Mouse (Mus musculus): ENCODE data around the gene Nt5c3b. TPM values are rescaled to one million over a fixed set of nuclear protein-coding genes. Genes with fewer than 3 reads are reported as not detected.

Nt5c3b gene
- total and polyA plus RNA-seq, 2 experiments from 2014 or later = 58.5 to 111 TPM

- no peak for ATAC-seq (ENCODE audit: low FRiP score)
- peaks cover 47% of the 10 kb centered on the region for H3K36me3 ChIP-seq (ENCODE audit: insufficient read depth, low read length)
- no peak overlapping the region for H3K9ac ChIP-seq (replicated peaks; ENCODE audit: low read length, poor library complexity, severe bottlenecking)
- H3K9me3 ChIP-seq (ENCODE audit: low read length) = no peaks in the 10 kb centered on the region
- no peak overlapping the region for H3K4me3 ChIP-seq (ENCODE audit: low read depth, low read length)
- H3K27me3 ChIP-seq (ENCODE audit: insufficient read depth, low read length) = no peaks in the 10 kb centered on the region
- TF ChIP-seq CTCF (IDR thresholded peaks at IDR 0.05) = no peak
- 81% methylated on average over 3 of the region's 3 CpGs for WGBS
- H3K27ac ChIP-seq (ENCODE audit: low read depth, low read length) = no peak overlapping the region
- H3K4me1 ChIP-seq (ENCODE audit: insufficient read depth, low read length) = no peaks in the 10 kb centered on the region
- H3K4me2 ChIP-seq (ENCODE audit: low read depth, low read length, poor library complexity, severe bottlenecking) = no peak overlapping the region
- no peak for DNase-seq (ENCODE audit: low spot score)
These were observed 56.6 kb downstream of the Nt5c3b start for GRCm38 (mm10) chr11:100385016-100385415.

- DNase-seq (ENCODE audit: low spot score) = no peak
- ATAC-seq (ENCODE audit: low FRiP score) = no peak
- H3K36me3 ChIP-seq (ENCODE audit: insufficient read depth, low read length) = peaks cover 65% of the 10 kb centered on the region
- H3K4me1 ChIP-seq (ENCODE audit: insufficient read depth, low read length) = no peaks in the 10 kb centered on the region
- no peak overlapping the region for H3K9ac ChIP-seq (replicated peaks; ENCODE audit: low read length, poor library complexity, severe bottlenecking)
- TF ChIP-seq CTCF (IDR thresholded peaks at IDR 0.05) = no peak
- WGBS = 80% methylated on average over 6 of the region's 6 CpGs
- H3K9me3 ChIP-seq (ENCODE audit: low read length) = no peaks in the 10 kb centered on the region
- no peak overlapping the region for H3K27ac ChIP-seq (ENCODE audit: low read depth, low read length)
- no peaks in the 10 kb centered on the region for H3K27me3 ChIP-seq (ENCODE audit: insufficient read depth, low read length)
- no peak overlapping the region for H3K4me2 ChIP-seq (ENCODE audit: low read depth, low read length, poor library complexity, severe bottlenecking)
- no peak overlapping the region for H3K4me3 ChIP-seq (ENCODE audit: low read depth, low read length)
These were observed 58.9 kb downstream of the Nt5c3b start for GRCm38 (mm10) chr11:100382682-100383081.

- no peaks in the 10 kb centered on the region for H3K27me3 ChIP-seq (ENCODE audit: insufficient read depth, low read length)
- TF ChIP-seq CTCF (IDR thresholded peaks at IDR 0.05) = no peak
- H3K9me3 ChIP-seq (ENCODE audit: low read length) = no peaks in the 10 kb centered on the region
- DNase-seq (ENCODE audit: low spot score) = no peak
- no peaks in the 10 kb centered on the region for H3K4me1 ChIP-seq (ENCODE audit: insufficient read depth, low read length)
- peaks cover 73% of the 10 kb centered on the region for H3K36me3 ChIP-seq (ENCODE audit: insufficient read depth, low read length)
- H3K27ac ChIP-seq (ENCODE audit: low read depth, low read length) = no peak overlapping the region
- ATAC-seq (ENCODE audit: low FRiP score) = no peak
- H3K9ac ChIP-seq (replicated peaks; ENCODE audit: low read length, poor library complexity, severe bottlenecking) = no peak overlapping the region
- no peak overlapping the region for H3K4me2 ChIP-seq (ENCODE audit: low read depth, low read length, poor library complexity, severe bottlenecking)
- no peak overlapping the region for H3K4me3 ChIP-seq (ENCODE audit: low read depth, low read length)
- WGBS = 94% methylated on average over 4 of the region's 4 CpGs
These were observed 62.3 kb downstream of the Nt5c3b start for GRCm38 (mm10) chr11:100379311-100379710.

- Histone ChIP-seq H3K4me2 (ENCODE audit: low read depth, low read length, poor library complexity, severe bottlenecking) (no peak overlapping the region), H3K36me3 (ENCODE audit: insufficient read depth, low read length) (peaks cover 72% of the 10 kb centered on the region), H3K27ac (ENCODE audit: low read depth, low read length) (no peak overlapping the region), H3K27me3 (ENCODE audit: insufficient read depth, low read length) (no peaks in the 10 kb centered on the region), H3K9me3 (ENCODE audit: low read length) (no peaks in the 10 kb centered on the region), H3K9ac (replicated peaks; ENCODE audit: low read length, poor library complexity, severe bottlenecking) (no peak overlapping the region), H3K4me1 (ENCODE audit: insufficient read depth, low read length) (no peaks in the 10 kb centered on the region), H3K4me3 (ENCODE audit: low read depth, low read length) (no peak overlapping the region)
- ATAC-seq (ENCODE audit: low FRiP score) (no peak), DNase-seq (ENCODE audit: low spot score) (no peak)
- no peak for TF ChIP-seq CTCF (IDR thresholded peaks at IDR 0.05)
- 86% methylated on average over 5 of the region's 5 CpGs for WGBS
These were observed 63.2 kb downstream of the Nt5c3b start for GRCm38 (mm10) chr11:100378446-100378845.

- H3K27ac ChIP-seq (ENCODE audit: low read depth, low read length) = no peak overlapping the region
- H3K9ac ChIP-seq (replicated peaks; ENCODE audit: low read length, poor library complexity, severe bottlenecking) = no peak overlapping the region
- no peak overlapping the region for H3K4me2 ChIP-seq (ENCODE audit: low read depth, low read length, poor library complexity, severe bottlenecking)
- no peak for ATAC-seq (ENCODE audit: low FRiP score)
- H3K36me3 ChIP-seq (ENCODE audit: insufficient read depth, low read length) = peaks cover 67% of the 10 kb centered on the region
- no peak for DNase-seq (ENCODE audit: low spot score)
- no peak for TF ChIP-seq CTCF (IDR thresholded peaks at IDR 0.05)
- H3K4me3 ChIP-seq (ENCODE audit: low read depth, low read length) = no peak overlapping the region
- H3K27me3 ChIP-seq (ENCODE audit: insufficient read depth, low read length) = no peaks in the 10 kb centered on the region
- H3K4me1 ChIP-seq (ENCODE audit: insufficient read depth, low read length) = no peaks in the 10 kb centered on the region
- H3K9me3 ChIP-seq (ENCODE audit: low read length) = no peaks in the 10 kb centered on the region
- 94% methylated on average over 14 of the region's 14 CpGs for WGBS
These were observed 63.6 kb downstream of the Nt5c3b start for GRCm38 (mm10) chr11:100377989-100378388.

- TF ChIP-seq CTCF (IDR thresholded peaks at IDR 0.05) = no peak
- H3K9me3 ChIP-seq (ENCODE audit: low read length) = no peaks in the 10 kb centered on the region
- H3K4me3 ChIP-seq (ENCODE audit: low read depth, low read length) = no peak overlapping the region
- no peaks in the 10 kb centered on the region for H3K27me3 ChIP-seq (ENCODE audit: insufficient read depth, low read length)
- H3K27ac ChIP-seq (ENCODE audit: low read depth, low read length) = no peak overlapping the region
- peaks cover 62% of the 10 kb centered on the region for H3K36me3 ChIP-seq (ENCODE audit: insufficient read depth, low read length)
- H3K9ac ChIP-seq (replicated peaks; ENCODE audit: low read length, poor library complexity, severe bottlenecking) = no peak overlapping the region
- H3K4me2 ChIP-seq (ENCODE audit: low read depth, low read length, poor library complexity, severe bottlenecking) = no peak overlapping the region
- ATAC-seq (ENCODE audit: low FRiP score) (no peak), DNase-seq (ENCODE audit: low spot score) (no peak)
- 90% methylated on average over 21 of the region's 21 CpGs for WGBS
- H3K4me1 ChIP-seq (ENCODE audit: insufficient read depth, low read length) = no peaks in the 10 kb centered on the region
These were observed 64.7 kb downstream of the Nt5c3b start for GRCm38 (mm10) chr11:100376746-100377389.

Measured in midbrain, postnatal 0 days (tissue).